8 mouse cellular contexts compared by ENCODE assay signal in genomic region chr3:36613908-36614255, GRCm38 (mm10). TPM values are rescaled to one million over a fixed set of nuclear protein-coding genes. Genes with fewer than 3 reads are reported as not detected.
A peak's percentile ranks its signal among the peaks of the same experiment; 100 is the strongest.
DNase-seq lines count a peak whose midpoint lies in the region; ATAC-seq and TF ChIP-seq lines count a peak whose summit lies in the region.

No protein-coding gene starts in this region.

- DNase-seq in heart, embryonic 10.5 days (ENCODE audit: low spot score), result no peak
- no peak for DNase-seq in heart, adult 9 months (ENCODE audit: low spot score in 2 of 2)
- DNase-seq in lung, postnatal 0 days (ENCODE audit: low spot score), result no peak
- DNase-seq in adrenal gland, adult 8-10 months, result no peak
- DNase-seq in lung, adult 2 months, result no peak

- H3K79me2 ChIP-seq in myocyte (ENCODE audit: control insufficient read depth, insufficient read depth), result no peaks in the 10 kb centered on the region

- no peaks in the 10 kb centered on the region for H3K9me3 ChIP-seq in heart, embryonic 10.5 days
- no peaks in the 10 kb centered on the region for H3K9me3 ChIP-seq in lung, embryonic 16.5 days (ENCODE audit: control insufficient read depth, low read length)
- no peaks in the 10 kb centered on the region for H3K9me3 ChIP-seq in lung, postnatal 0 days (ENCODE audit: low read length)
- H3K9me3 ChIP-seq in forebrain, embryonic 16.5 days (ENCODE audit: control insufficient read depth, low read length), result no peaks in the 10 kb centered on the region

- peak overlapping the region; percentile 78 for H3K4me2 ChIP-seq in lung, embryonic 16.5 days (ENCODE audit: low read depth, low read length)
- no peak overlapping the region for H3K4me2 ChIP-seq in lung, postnatal 0 days (replicated peaks; ENCODE audit: low read depth, low read length)
- peak overlapping the region; percentile 75 for H3K4me2 ChIP-seq in forebrain, embryonic 16.5 days (ENCODE audit: low read length)
- peak overlapping the region; percentile 70 for H3K4me2 ChIP-seq in myocyte (ENCODE audit: low read depth)

- H3K36me3 ChIP-seq in heart, embryonic 10.5 days, result no peaks in the 10 kb centered on the region
- H3K36me3 ChIP-seq in lung, embryonic 16.5 days (ENCODE audit: control insufficient read depth, insufficient read depth, low read length), result no peaks in the 10 kb centered on the region
- no peaks in the 10 kb centered on the region for H3K36me3 ChIP-seq in lung, postnatal 0 days (ENCODE audit: insufficient read depth, low read length)
- no peaks in the 10 kb centered on the region for H3K36me3 ChIP-seq in forebrain, embryonic 16.5 days (ENCODE audit: control insufficient read depth, insufficient read depth)
- H3K36me3 ChIP-seq in myocyte (ENCODE audit: control insufficient read depth, insufficient read depth), result no peaks in the 10 kb centered on the region

- no peak for TF ChIP-seq CTCF in lung, postnatal 0 days (IDR thresholded peaks at IDR 0.05)
- no peak for TF ChIP-seq CTCF in lung, adult 2 months (IDR thresholded peaks at IDR 0.05; ENCODE audit: insufficient read depth, low read length)

- no peak overlapping the region for H3ac ChIP-seq in myocyte (ENCODE audit: control insufficient read depth, insufficient read length)

- TF ChIP-seq POLR2A in myocyte (IDR thresholded peaks at IDR 0.05; ENCODE audit: insufficient read length, low read depth), result no peak
- no peak for TF ChIP-seq POLR2A in lung, adult 2 months (IDR thresholded peaks at IDR 0.05; ENCODE audit: borderline replicate concordance, extremely low read depth, low read depth, low read length)

- peak overlapping the region; percentile 76; the same call in 1 of the 2 replicates for H3K4me3 ChIP-seq in heart, embryonic 10.5 days
- H3K4me3 ChIP-seq in lung, embryonic 16.5 days (ENCODE audit: low read length), result no peak overlapping the region
- H3K4me3 ChIP-seq in lung, postnatal 0 days (ENCODE audit: low read depth, low read length), result no peak overlapping the region
- peak overlapping the region; percentile 81; the same call in 1 of the 2 replicates for H3K4me3 ChIP-seq in forebrain, embryonic 16.5 days (replicated peaks; ENCODE audit: low read length)
- H3K4me3 ChIP-seq in myocyte, result peak overlapping the region; percentile 35
- H3K4me3 ChIP-seq in lung, adult 2 months (replicated peaks; ENCODE audit: extremely low read depth, low read depth, low read length), result no peak overlapping the region

- 0 out of 2 replicates have a peak, but pooled peaks cover 4% of the 10 kb centered on the region for H3K4me1 ChIP-seq in heart, embryonic 10.5 days
- H3K4me1 ChIP-seq in lung, embryonic 16.5 days (replicated peaks; ENCODE audit: control insufficient read depth, insufficient read depth, low read length), result peaks cover 6% of the 10 kb centered on the region; the same call in 1 of the 2 replicates
- H3K4me1 ChIP-seq in lung, postnatal 0 days (ENCODE audit: insufficient read depth, low read depth, low read length), result no peaks in the 10 kb centered on the region
- peaks cover 8% of the 10 kb centered on the region for H3K4me1 ChIP-seq in forebrain, embryonic 16.5 days (replicated peaks; ENCODE audit: control insufficient read depth, insufficient read depth, low read length)
- H3K4me1 ChIP-seq in lung, adult 2 months (ENCODE audit: control insufficient read depth, insufficient read depth, low read length), result 0 out of 2 replicates have a peak, but pooled peaks cover 3% of the 10 kb centered on the region

- TF ChIP-seq EP300 in lung, postnatal 0 days (IDR thresholded peaks at IDR 0.05), result no peak

- 77% methylated on average over 4 of the region's 5 CpGs for WGBS in heart, embryonic 10.5 days
- 63% methylated on average over 5 of the region's 5 CpGs for WGBS in lung, embryonic 16.5 days
- WGBS in lung, postnatal 0 days, result 67% methylated on average over 5 of the region's 5 CpGs
- WGBS in forebrain, embryonic 16.5 days, result 57% methylated on average over 5 of the region's 5 CpGs
- 53% methylated on average over 5 of the region's 5 CpGs for WGBS in lung, adult 2 months

- no peaks in the 10 kb centered on the region for H3K27me3 ChIP-seq in heart, embryonic 10.5 days (ENCODE audit: insufficient read depth, poor library complexity, severe bottlenecking)
- H3K27me3 ChIP-seq in lung, embryonic 16.5 days (ENCODE audit: control insufficient read depth, insufficient read depth, low read depth, low read length), result no peaks in the 10 kb centered on the region
- no peaks in the 10 kb centered on the region for H3K27me3 ChIP-seq in lung, postnatal 0 days (replicated peaks; ENCODE audit: insufficient read depth, low read length)
- H3K27me3 ChIP-seq in forebrain, embryonic 16.5 days (replicated peaks; ENCODE audit: control insufficient read depth, insufficient read depth, low read length), result no peaks in the 10 kb centered on the region
- H3K27me3 ChIP-seq in myocyte (ENCODE audit: control insufficient read depth, insufficient read depth, insufficient read length), result no peaks in the 10 kb centered on the region

- H3K27ac ChIP-seq in heart, embryonic 10.5 days, result no peak overlapping the region
- H3K27ac ChIP-seq in lung, embryonic 16.5 days (ENCODE audit: low read length), result no peak overlapping the region
- H3K27ac ChIP-seq in lung, postnatal 0 days (ENCODE audit: low read length), result no peak overlapping the region
- no peak overlapping the region for H3K27ac ChIP-seq in forebrain, embryonic 16.5 days (ENCODE audit: low read length)

- H3K9ac ChIP-seq in lung, embryonic 16.5 days (ENCODE audit: low read length), result no peak overlapping the region
- no peak overlapping the region for H3K9ac ChIP-seq in lung, postnatal 0 days (replicated peaks; ENCODE audit: low read depth)
- no peak overlapping the region for H3K9ac ChIP-seq in forebrain, embryonic 16.5 days (replicated peaks; ENCODE audit: low read depth, low read length)

- ATAC-seq in lung, embryonic 16.5 days (ENCODE audit: low read depth), result no peak
- ATAC-seq in lung, postnatal 0 days, result no peak
- ATAC-seq in forebrain, embryonic 16.5 days, result no peak

TF ChIP-seq in myocyte, 11 proteins besides CTCF, POLR2A, EP300 and RAD21:
- TF ChIP-seq SRF (IDR thresholded peaks at IDR 0.05; ENCODE audit: control insufficient read depth, insufficient read length, low read depth) (no peak), MYOG (IDR thresholded peaks at IDR 0.05; ENCODE audit: control insufficient read depth in 1 of 3, insufficient read depth in 1 of 3, insufficient read length in 2 of 3, low read depth in 2 of 3) (no peak), E2F4 (IDR thresholded peaks at IDR 0.05; ENCODE audit: insufficient read depth) (no peak), TCF12 (IDR thresholded peaks at IDR 0.05; ENCODE audit: insufficient read depth, poor library complexity, severe bottlenecking) (no peak), TCF3 (IDR thresholded peaks at IDR 0.05; ENCODE audit: insufficient read length, low read depth) (no peak), REST (IDR thresholded peaks at IDR 0.05; ENCODE audit: insufficient read depth, insufficient read length) (no peak), MYOD1 (IDR thresholded peaks at IDR 0.05; ENCODE audit: control insufficient read depth in 1 of 3, insufficient read length in 2 of 3, low read depth in 2 of 3) (no peak), CEBPB (IDR thresholded peaks at IDR 0.05; ENCODE audit: insufficient read depth, poor library complexity, severe bottlenecking) (no peak), MAX (IDR thresholded peaks at IDR 0.05; ENCODE audit: low read depth) (no peak), USF1 (IDR thresholded peaks at IDR 0.05; ENCODE audit: low read depth) (no peak), POLR2AphosphoS2 (IDR thresholded peaks at IDR 0.05; ENCODE audit: insufficient read length, low read depth) (no peak)

RNA-seq across cellular contexts. Expression of gene Bbs7, which starts 0.6 kb away (rescaled TPM):
- 12.2 and 12.6 TPM in 2 replicates for polyA plus RNA-seq in heart, embryonic 10.5 days (2016; fragmentation: Nextera tagmentation; extraction: Ambion mirVana)
- 15.2 and 16.6 TPM in 2 replicates for polyA plus RNA-seq in lung, embryonic 16.5 days (2015; fragmentation: Nextera tagmentation; extraction: Ambion mirVana)
- polyA plus RNA-seq in lung, postnatal 0 days (2015; fragmentation: Nextera tagmentation; extraction: Ambion mirVana), result 8.0 and 8.8 TPM in 2 replicates
- polyA plus RNA-seq in forebrain, embryonic 16.5 days (2015; fragmentation: Nextera tagmentation; extraction: Ambion mirVana), result 21.3 and 21.8 TPM in 2 replicates
- 2.8 TPM for polyA plus RNA-seq in myocyte (2012; fragmentation: generic; extraction: Trizol)
- 10 to 100 TPM in 3 of 4 experiments, 1 to 10 TPM in 1; 8.1 to 14.5 (median 13.9) TPM for total RNA-seq in adrenal gland, adult 8-10 months (2022)
- 3.7 and 4.6 TPM in 2 replicates for polyA plus RNA-seq in lung, adult 2 months (2012; rRNA removed)

RNA-seq across cellular contexts. Expression of gene Ccna2, which starts 41.9 kb away (rescaled TPM):
- 196 and 199 TPM in 2 replicates for polyA plus RNA-seq in heart, embryonic 10.5 days (2016; fragmentation: Nextera tagmentation; extraction: Ambion mirVana)
- polyA plus RNA-seq in lung, embryonic 16.5 days (2015; fragmentation: Nextera tagmentation; extraction: Ambion mirVana), result 188 and 210 TPM in 2 replicates
- 7.3 and 9.8 TPM in 2 replicates for polyA plus RNA-seq in lung, postnatal 0 days (2015; fragmentation: Nextera tagmentation; extraction: Ambion mirVana)
- 75.6 and 94.1 TPM in 2 replicates for polyA plus RNA-seq in forebrain, embryonic 16.5 days (2015; fragmentation: Nextera tagmentation; extraction: Ambion mirVana)
- polyA plus RNA-seq in myocyte (2012; fragmentation: generic; extraction: Trizol), result 29.0 TPM
- total RNA-seq in adrenal gland, adult 8-10 months (2022), result 1 to 10 TPM; 1.4 to 3.7 (median 2.1) TPM
- 4.3 and 4.7 TPM in 2 replicates for polyA plus RNA-seq in lung, adult 2 months (2012; rRNA removed)

Comparison
In these comparisons a context has a peak if more than half of its experiments do, and no peak if none do; other contexts are left out.
1. H3K4me3 ChIP-seq: peak in heart, embryonic 10.5 days (single experiment), forebrain, embryonic 16.5 days (single experiment) and myocyte (single experiment); none in lung, embryonic 16.5 days (single experiment), lung, postnatal 0 days (single experiment) and lung, adult 2 months (single experiment).